Mouse (Mus musculus) thymus, postnatal 14 days (tissue): ENCODE results near the gene Slc22a4.

ENCODE experiments used
- DNase-seq: peaks from one replicate; pipeline ENCODE4 v3.0.0; 2021

The Slc22a4 gene

GRCm38 (mm10) chr11:54028044-54028951 is at the start of gene Slc22a4:
Slc22a4 (minus strand) TSS chr11:54028090.
- DNase-seq: peak; percentile 30

GRCm38 (mm10) chr11:54076101-54076500 is 48.2 kb upstream of the Slc22a4 start:
- no peak for DNase-seq

- DNase-seq: no peak
These were observed 47.5 kb upstream of the Slc22a4 start for GRCm38 (mm10) chr11:54075353-54075752.

- DNase-seq: no peak
These were observed 45.4 kb upstream of the Slc22a4 start for GRCm38 (mm10) chr11:54073291-54073690.

GRCm38 (mm10) chr11:54071726-54072445 is 44.0 kb upstream of the Slc22a4 start:
- DNase-seq: no peak

- DNase-seq: peak; percentile 32
These were observed 40.9 kb upstream of the Slc22a4 start, which contains the start of gene Pdlim4 for GRCm38 (mm10) chr11:54068520-54069371. Pdlim4 (minus strand) TSS chr11:54069014.

- no peak for DNase-seq
These were observed 40.2 kb upstream of the Slc22a4 start for GRCm38 (mm10) chr11:54067996-54068519.

GRCm38 (mm10) chr11:54067318-54067995 is 39.6 kb upstream of the Slc22a4 start:
- DNase-seq: no peak

- DNase-seq: no peak
These were observed 38.5 kb upstream of the Slc22a4 start for GRCm38 (mm10) chr11:54066400-54066799.

GRCm38 (mm10) chr11:54065915-54066178 is 38.0 kb upstream of the Slc22a4 start:
- no peak for DNase-seq

GRCm38 (mm10) chr11:54065106-54065914 is 37.4 kb upstream of the Slc22a4 start:
- peak; percentile 42 for DNase-seq

- DNase-seq: no peak
These were observed 36.6 kb upstream of the Slc22a4 start for GRCm38 (mm10) chr11:54064412-54064978.

- no peak for DNase-seq
These were observed 35.5 kb upstream of the Slc22a4 start for GRCm38 (mm10) chr11:54063472-54063775.

- peak; percentile 63 for DNase-seq
These were observed 35.0 kb upstream of the Slc22a4 start for GRCm38 (mm10) chr11:54062753-54063471.

GRCm38 (mm10) chr11:54062086-54062752 is 34.3 kb upstream of the Slc22a4 start:
- no peak for DNase-seq

- DNase-seq: no peak
These were observed 32.4 kb upstream of the Slc22a4 start for GRCm38 (mm10) chr11:54060316-54060715.

- no peak for DNase-seq
These were observed 31.6 kb upstream of the Slc22a4 start for GRCm38 (mm10) chr11:54059526-54059925.

GRCm38 (mm10) chr11:54058643-54059042 is 30.8 kb upstream of the Slc22a4 start:
- DNase-seq: no peak

GRCm38 (mm10) chr11:54058056-54058617 is 30.2 kb upstream of the Slc22a4 start:
- no peak for DNase-seq

GRCm38 (mm10) chr11:54057428-54057827 is 29.5 kb upstream of the Slc22a4 start:
- no peak for DNase-seq
